Mouse (Mus musculus): ENCODE measurements around the gene Lrwd1.

The Lrwd1 gene

DNA sequence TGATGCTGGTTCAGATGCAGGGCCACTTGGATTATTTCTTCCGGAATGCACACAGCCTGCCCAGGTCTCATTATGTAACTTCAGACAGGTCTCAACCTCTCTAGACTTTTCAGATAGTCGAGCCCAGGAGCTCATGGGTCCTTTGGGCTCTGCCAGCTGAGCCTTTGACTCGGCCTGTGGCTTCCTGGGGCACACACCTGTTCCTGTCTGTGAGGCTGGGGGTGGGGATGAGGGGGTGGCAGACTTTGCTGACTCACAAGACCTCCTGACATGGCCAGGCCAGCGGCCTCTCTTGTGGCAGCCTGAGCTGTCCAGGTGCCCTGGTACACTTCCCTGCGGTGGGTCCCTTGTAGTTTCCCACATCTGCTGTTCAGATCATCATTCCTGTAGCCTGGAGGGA, 43.9 kb downstream of the Lrwd1 start:
- no peak for DNase-seq (ENCODE audit: low read depth, low spot score)

GRCm38 (mm10) chr5:136088821-136089575, 46.9 kb downstream of the Lrwd1 start:
- DNase-seq (ENCODE audit: low read depth, low spot score), result no peak

DNA sequence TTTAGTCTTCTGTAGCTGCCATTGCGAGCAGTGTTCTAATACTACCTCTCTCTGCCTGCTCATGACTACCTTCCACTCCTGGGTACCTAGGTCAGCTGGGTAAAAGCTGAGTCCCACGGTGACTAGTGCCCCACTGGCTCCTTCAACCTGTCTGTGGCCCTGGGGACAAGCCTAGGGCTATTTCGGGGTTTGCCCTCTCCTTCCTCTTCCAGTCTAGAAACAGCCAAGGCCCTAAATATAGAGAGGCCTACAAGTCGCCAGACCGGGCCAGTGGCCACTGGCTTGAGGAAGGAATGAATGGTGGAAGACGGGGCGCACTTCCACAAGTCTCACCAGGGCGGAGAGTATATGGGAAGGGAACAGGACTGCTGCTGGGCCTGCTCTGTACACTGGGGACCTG, 49.6 kb downstream of the Lrwd1 start:
- DNase-seq (ENCODE audit: low read depth, low spot score), result no peak

- DNase-seq (ENCODE audit: low read depth, low spot score), result peak; percentile 17
These were observed 50.8 kb downstream of the Lrwd1 start for GRCm38 (mm10) chr5:136084891-136085651.

- DNase-seq (ENCODE audit: low read depth, low spot score), result no peak
These were observed 51.6 kb downstream of the Lrwd1 start for GRCm38 (mm10) chr5:136084144-136084881.

DNA sequence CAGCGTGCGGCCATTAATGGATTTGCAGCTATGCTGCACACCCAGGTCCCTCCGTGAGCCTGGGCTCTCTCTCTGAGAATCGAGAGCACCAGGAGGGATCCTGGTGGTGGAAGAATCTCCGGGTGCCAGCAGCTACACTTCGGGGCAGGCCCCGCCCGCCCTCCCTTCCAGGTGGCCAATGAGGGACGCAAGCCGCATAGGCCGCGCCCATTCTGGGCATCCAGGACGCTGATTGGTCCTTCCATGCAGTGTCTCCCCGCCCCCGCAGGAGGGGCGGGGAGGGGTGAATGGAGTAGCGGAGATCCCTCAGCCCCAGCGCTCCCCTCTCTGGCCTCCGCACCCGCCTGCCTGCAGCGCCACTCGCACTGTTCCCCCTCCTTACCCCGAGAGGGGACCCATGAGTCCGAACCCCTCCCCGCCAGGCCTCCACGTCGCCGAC, 52.2 kb downstream of the Lrwd1 start, which contains the start of gene Rasa4:
TSS of gene Rasa4 (plus strand) at position 248 of the 439 bp plus-strand sequence.
- peak; percentile 90 for DNase-seq (ENCODE audit: low read depth, low spot score)

- DNase-seq (ENCODE audit: low read depth, low spot score), result no peak
These were observed 53.5 kb downstream of the Lrwd1 start for GRCm38 (mm10) chr5:136082345-136082744.

- DNase-seq (ENCODE audit: low read depth, low spot score), result no peak
These were observed 57.7 kb downstream of the Lrwd1 start for GRCm38 (mm10) chr5:136078136-136078535.

DNA sequence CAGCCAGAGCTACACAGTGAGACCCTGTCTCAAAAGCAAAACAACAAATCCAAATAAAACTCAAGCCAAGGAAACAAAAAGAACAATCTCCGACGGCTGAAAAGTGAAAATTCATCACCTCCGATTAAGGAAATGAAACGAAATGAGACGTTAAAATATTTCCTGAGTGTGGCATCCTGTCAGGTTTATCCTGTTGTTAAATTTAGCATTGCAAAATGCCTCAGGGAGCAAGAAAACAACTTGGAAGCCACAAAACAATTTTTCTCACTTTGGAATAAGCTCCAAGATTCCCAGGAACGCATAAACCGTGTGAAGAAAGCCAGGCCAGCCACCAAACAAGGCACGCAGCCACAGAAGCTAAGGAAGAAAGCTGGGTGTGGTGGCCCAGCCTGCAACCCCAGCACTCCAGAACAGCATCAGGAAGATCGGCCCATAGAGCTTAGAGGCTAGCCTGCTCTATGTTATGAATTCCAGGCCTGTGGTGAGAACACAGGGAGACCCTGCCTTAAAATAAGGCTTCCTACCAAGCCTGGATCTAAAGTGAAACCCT, 58.8 kb downstream of the Lrwd1 start:
- no peak for DNase-seq (ENCODE audit: low read depth, low spot score)

- no peak for DNase-seq (ENCODE audit: low read depth, low spot score)
These were observed 59.6 kb downstream of the Lrwd1 start for GRCm38 (mm10) chr5:136076284-136076683.

- DNase-seq (ENCODE audit: low read depth, low spot score), result no peak
These were observed 60.8 kb downstream of the Lrwd1 start for GRCm38 (mm10) chr5:136075076-136075475.

- no peak for DNase-seq (ENCODE audit: low read depth, low spot score)
These were observed 62.3 kb downstream of the Lrwd1 start for GRCm38 (mm10) chr5:136073526-136073925.

GRCm38 (mm10) chr5:136073051-136073450, 62.8 kb downstream of the Lrwd1 start:
- no peak for DNase-seq (ENCODE audit: low read depth, low spot score)

All from embryo, embryonic 11.5 days (tissue).